Mouse (Mus musculus) bone marrow, adult 2 months (tissue): Measurements from ENCODE around the gene Rcan2.

ENCODE experiments used
- CTCF ChIP-seq: fragments of 200-500 bp; IDR thresholded peaks from 2 replicates; pipeline ENCODE4 v1.5.1; 2011; ENCODE audit warnings: low read length, control low read depth; ENCODE audit not compliant: control insufficient read depth, insufficient read depth
- POLR2A ChIP-seq: fragments of 200-500 bp; IDR thresholded peaks from 2 replicates; pipeline ENCODE4 v1.6.1; 2011; ENCODE audit warnings: low read depth, mild to moderate bottlenecking, control low read depth, low read length, borderline replicate concordance; ENCODE audit not compliant: control insufficient read depth

DNA sequence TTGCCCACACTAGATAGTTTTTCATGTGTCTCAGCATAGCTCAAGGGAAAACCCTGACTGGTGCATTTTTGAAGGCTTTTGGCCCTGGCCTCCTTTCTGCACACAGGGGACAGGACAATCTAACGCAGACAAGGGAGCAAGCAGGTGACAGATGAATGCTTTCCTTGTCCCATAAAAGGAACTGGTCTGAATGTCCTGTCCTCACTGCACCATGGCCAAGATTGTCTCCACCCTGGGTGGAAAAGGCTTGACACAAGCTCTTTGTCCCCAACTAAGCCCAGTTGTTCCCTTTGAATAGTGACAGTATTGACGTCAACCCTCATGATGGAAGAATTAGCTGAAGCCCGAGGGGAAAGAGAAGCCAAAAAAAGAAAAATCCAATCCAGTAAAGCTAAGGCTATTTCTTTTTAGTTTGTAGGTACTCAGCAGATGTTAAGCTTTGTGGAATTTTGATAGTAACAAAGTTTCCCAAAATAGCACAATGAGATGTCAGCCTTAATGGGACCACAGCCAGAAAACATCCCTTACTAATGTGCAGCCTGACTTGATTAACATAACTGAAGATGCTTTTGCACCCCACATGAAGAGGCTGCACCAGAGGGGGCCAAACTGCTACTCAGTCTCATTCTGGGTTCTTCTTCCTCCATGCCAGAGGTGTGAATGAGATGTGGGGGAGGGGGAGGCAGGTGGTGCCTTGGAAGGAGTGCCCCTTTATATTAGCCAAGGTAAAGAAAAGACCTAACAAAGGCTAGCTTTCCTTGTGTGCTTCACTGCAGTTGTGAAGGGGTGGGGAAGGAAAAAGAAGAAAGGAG is 229.8 kb downstream of the Rcan2 start:
- TF ChIP-seq CTCF, result no peak
- TF ChIP-seq POLR2A, result no peak
